Mouse (Mus musculus) adrenal gland, adult 2 months (tissue): ENCODE data around the gene Cacna1d. TPM values are rescaled to one million over a fixed set of nuclear protein-coding genes. Genes with fewer than 3 reads are reported as not detected.

Experiments
- DNase-seq: peaks from one replicate; pipeline ENCODE4 v3.0.0; 2021
- long read RNA-seq: library from polyadenylated mRNA; stranded (forward); transcript quantifications from one replicate; pipeline ENCODE4 v2.0.0, GENCODE M21; 2021
- polyA plus RNA-seq: library from polyadenylated mRNA; depleted of rRNA; stranded (reverse); fragments of >200 nt; gene quantifications from 2 replicates; pipeline ENCODE4 v1.2.3, GENCODE M21; 2012; rRNA removed
- total RNA-seq, 2 experiments: library from RNA; stranded (reverse); gene quantifications; 2 replicates each; pipeline ENCODE4 v1.2.3; 2021

Gene Cacna1d
- 10 to 100 TPM; 10.7 to 12.7 TPM for total RNA-seq
- polyA plus RNA-seq: 8.0 and 8.4 TPM in 2 replicates
- long read RNA-seq, partial matches to known transcripts: 0 of 2 reads
- long read RNA-seq, other reads (novel, unspliced or antisense): 2 of 2 reads

DNA sequence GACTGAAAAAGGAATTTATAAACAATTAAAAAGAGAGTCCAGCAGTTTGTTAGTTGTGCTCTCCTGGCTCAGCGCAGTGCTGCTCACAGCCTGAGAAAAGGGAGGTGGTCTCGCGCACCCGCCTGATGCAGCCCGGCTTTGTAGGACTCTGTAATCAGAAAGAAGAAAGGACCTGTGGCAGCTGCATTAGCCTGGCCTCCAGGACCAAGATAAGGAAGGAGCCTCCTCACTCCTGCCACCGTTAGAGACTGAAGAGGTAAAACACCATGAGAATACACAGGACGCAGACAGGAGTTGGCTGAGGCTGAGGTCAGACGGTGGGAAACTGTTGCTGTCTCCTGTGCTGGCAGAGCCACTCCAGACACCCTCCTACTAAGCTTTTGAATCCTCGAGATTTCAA lies at the start of gene Cacna1d:
Cacna1d (minus strand) TSS at position 114 of the 400 bp plus-strand sequence.
- DNase-seq: no peak

DNA sequence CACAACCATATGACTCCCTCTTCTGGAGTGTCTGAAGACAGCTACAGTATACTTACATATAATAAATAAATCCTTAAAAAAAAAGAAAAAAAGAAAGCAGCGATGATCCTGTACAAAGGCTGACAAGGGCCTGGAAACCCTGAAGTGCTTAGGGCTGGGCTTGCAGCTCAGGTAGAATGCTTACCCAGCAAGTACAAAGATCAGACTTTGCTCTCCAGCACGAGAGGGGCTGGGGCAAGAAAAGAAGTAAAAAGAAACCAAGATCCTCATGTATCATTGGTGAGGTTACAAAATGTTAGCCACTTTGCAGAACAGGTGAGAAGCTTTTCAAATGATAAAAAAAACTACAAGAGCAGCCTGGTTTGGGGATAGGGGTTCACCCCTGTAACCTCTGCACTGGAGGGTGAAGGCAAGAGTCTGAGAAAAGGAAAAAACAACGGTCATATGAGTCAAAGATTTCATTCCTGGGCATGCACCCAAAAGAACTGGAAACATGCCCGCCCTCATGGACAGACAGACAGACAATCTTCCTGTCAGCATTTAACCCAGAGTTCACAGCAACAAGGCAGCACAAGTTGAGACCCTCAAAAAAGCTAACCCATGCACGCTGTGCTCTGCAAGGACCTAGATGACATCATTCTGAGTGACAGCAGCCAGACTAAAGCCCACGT lies 42.7 kb upstream of the Cacna1d start:
- peak; percentile 74 for DNase-seq

DNA sequence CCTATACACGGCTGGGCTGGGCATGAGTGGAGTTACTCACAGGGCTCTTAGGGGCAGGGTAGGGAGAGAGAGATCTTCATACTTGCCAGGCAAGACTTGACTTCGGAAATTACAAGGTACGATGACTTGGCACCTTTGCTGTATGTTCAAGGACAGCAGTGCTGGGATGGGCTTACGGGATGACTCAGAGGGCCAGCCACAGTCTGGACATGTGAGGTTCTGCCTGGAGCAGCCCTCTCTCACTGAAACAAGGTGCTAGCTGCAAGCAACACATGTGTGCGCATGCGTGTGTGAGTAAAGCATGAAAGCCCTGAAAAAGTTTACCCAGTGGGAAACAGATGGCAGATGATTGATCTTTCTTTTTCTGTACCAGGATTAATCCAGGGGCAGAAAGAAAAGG lies 40.6 kb upstream of the Cacna1d start:
- DNase-seq: peak; percentile 69

DNA sequence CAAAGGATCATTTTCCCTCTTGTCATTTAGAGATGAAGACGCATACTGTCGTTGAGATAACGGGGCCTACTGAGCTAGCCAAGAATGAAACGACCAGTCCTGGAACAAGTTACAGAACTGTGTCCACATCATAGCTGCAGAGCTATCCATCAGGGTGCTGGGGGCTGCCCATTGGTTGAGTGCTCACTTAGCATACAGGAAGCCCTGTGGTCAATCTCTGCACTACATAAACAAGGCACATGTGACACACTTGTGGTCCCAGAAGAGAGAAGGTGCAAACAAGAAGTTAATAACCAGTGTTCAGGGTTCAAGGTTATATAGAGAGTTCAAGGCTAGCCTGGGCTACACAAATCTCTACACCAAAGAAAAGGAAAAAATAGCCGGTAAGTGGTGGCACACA lies 40.2 kb upstream of the Cacna1d start:
- DNase-seq: no peak

DNA sequence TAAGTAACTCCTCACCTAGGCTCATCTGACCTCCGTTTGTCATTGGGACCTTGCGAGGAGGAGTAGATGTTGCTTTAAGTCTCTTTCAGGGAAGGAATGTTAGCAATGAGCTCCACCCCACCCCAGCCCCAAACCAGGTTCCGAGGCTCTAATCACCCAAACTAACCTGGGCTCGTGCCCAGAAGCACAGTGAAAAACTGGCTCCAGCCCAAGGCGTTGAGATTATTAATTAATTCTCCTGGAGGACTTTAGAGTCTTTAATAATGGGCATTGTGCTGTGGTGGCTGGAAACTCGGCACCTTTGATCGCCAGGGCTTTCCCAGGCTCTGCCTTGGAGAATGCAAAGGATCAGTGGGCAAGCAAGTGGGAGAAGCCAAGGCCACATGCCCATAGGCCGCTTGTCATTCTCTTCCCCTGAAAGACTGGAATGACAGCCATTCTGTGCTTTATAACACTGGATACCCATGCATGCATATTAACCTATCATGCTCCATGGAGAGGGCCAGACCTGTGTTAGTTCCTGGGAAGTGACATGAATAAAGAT lies 39.5 kb upstream of the Cacna1d start:
- no peak for DNase-seq

DNA sequence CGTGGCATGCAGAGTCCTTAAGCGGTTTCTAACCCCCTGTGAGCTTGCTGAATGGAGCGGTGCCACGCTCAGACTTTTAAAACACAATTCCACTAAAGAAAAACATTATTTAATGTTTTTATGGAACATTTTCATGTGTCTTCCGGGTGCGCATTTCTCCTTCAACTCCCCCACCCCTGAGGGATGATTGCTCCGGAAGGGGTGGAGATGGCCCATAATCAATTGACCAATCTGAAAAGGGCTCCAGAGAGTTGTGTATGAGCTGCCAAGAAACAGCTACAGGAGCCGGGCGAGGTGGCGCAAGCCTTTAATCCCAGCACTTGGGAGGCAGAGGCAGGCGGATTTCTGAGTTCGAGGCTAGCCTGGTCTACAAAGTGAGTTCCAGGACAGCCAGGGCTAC lies 38.2 kb upstream of the Cacna1d start:
- DNase-seq: no peak

DNA sequence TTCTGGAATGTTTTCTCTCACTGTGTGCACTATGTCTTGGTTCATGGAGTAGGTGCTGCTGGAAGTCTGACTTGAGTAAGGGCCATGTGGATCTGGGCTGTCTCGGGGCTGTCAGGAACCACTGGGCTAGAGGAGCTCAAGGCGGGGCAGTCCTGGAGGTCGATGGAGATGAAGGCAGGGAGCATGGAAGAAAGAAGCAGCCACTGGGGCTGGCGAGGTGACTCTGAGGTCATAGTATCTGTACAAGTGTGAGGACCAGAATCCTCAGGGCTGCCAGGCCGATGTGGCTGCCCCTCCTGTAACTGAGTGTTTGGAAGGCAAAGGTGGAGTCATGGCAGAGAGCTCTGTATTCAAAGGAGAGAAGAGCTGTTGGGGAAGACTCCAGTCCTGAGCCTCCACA lies 37.7 kb upstream of the Cacna1d start:
- DNase-seq: no peak

DNA sequence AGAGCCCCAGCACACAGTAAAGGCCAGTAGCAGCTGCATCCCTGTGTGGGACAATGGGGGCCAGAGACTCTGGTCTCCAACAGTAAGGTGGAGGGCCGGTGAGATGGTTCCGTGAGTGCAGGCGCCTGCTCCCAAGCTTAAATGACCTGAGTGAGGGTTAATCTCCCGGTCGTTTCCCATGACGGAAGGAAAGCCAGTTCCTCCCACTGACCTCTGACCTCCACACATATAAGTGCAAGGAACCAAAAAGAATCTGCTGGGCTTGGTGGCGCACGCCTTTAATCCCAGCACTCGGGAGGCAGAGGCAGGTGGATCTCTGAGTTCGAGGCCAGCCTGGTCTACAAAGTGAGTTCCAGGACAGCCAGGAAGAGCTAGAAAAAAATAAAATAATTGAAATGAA lies 37.1 kb upstream of the Cacna1d start:
- DNase-seq: no peak

DNA sequence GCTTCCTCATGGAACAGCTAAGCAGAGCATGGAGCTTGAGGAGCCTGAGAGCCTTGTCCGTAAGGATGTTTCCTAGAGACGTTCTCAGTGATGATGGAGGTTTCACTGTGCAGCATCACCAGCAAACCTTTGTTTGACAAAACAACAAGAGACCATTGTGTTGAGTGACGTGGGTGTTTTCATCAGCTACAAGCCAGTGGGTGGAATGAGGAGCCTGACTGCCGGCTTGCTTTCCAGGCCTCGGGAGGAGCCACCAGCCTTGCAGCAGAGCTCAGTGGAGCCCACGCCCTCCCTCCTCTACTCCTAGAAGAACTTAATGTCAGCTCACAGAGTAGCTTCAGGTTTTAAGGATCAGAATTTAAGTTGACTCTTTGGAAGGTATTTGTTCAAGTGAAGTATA lies 32.1 kb upstream of the Cacna1d start:
- DNase-seq: no peak

DNA sequence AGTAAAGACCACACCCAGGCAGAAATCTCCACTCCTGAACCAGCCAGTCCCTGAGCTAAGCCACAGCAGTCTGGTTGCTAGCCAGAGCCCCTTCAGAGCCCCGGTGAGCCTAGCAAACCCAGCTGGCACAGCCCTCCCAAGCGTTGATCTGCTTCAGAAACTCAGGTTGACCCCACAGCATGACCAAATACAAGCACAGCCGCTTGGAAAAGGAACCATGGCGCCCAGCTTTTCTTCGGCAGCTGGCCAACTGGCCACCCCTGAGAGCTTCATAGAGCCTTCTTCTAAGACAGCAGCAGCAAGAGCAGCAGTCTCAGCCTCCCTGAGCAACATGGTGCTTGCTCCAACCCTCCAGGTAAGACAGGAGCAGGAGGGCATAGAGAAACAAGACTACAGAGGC lies 28.1 kb upstream of the Cacna1d start:
- DNase-seq: no peak

DNA sequence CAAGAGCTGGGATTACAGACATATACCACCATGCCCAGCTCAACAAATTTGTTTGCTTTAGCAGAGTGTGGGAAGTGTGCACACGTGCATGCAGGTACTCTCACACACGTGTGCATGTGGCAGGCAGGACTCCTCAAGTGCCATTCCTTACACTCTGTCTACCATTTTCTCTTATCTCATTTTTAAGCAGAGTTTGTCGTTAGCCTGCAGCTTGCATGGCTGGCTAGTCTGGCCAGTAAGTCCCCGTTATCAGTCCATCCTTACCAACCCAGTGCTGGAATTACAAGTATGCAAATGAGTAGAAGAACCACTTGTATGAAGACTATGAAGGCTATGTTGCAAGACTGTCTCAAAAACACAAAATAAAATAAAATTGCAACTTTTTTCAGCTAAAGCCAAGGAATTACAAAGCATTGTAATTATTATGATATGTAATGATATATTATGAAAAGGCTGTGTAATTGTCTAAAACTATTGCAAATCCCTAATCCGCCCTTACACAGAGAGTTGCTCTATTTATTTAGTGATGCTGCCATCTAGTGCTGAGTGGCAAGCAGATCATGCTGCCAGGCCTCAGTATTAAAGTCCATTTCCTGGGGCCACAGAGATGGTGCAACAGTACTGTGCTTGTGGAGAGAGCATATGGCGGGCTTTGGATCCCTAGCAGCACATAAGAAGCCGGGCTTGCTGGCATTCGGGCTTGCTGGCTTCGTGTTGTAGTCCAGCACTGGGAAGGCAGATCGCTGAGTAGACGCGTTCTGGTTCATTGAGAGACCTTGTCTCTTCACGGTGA lies 24.9 kb upstream of the Cacna1d start:
- DNase-seq: peak; percentile 23

DNA sequence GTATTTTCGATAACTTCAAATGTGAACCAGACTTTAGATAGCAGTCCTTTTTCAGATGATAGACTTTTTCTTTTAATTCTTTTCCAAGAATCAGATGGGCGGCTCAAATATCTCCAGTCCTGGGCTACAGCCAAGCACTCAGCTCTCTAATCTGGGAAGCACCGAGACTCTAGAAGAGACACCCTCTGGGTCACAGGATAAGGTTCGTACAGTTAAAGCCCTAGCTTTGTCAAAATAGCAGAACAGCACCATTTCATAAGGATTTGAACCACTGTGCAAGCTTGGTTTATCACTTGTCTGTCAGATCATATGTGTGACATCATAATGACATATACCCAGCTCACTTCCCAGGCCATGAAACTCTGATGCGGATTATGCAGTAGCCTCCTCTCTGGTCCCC lies 21.6 kb upstream of the Cacna1d start:
- no peak for DNase-seq

DNA sequence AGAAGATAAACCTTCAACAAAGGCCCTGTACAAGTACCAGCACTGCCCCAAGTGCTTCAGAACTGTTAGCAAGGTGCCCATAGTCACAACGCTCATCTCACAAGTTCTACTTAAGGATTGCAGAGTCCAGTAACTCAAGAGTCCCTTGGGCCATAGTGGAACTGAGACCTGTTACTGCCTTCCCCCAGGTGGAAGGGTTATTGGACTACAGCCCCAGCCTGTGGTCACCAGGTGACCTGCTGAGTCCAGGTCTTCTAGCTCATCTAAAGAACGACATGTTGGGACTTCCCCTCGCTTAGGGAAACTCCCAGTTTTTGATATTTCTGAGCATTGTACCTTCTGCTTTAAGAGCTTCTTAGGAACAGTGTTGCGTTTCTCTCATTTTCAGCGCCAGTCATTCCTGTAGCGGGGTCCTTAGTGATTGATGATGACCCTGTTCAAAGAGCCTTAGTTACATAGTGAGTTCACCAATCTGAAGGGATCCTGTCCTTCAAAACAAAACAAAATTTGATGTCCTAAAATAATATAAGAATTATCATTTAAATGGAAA lies 19.0 kb upstream of the Cacna1d start:
- no peak for DNase-seq

DNA sequence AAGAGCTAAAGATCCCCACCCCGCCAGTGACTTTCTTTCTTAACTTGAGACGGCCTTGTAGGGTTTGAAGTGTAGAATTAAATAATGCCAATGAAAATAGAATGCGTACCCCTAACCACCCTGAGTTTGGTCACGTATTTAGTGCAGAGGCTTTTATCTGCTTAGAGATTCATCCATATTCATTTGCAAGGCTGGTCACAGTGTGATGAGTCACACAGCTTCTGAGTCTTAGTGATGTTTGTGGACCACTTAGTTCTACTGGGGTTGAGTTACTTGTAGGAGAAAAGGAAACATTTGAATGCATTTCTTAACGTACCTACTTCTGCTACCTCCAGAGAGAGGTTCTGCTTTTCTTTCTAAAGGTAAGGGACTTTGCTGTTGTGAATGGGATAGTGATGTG lies 13.7 kb upstream of the Cacna1d start:
- DNase-seq: no peak

DNA sequence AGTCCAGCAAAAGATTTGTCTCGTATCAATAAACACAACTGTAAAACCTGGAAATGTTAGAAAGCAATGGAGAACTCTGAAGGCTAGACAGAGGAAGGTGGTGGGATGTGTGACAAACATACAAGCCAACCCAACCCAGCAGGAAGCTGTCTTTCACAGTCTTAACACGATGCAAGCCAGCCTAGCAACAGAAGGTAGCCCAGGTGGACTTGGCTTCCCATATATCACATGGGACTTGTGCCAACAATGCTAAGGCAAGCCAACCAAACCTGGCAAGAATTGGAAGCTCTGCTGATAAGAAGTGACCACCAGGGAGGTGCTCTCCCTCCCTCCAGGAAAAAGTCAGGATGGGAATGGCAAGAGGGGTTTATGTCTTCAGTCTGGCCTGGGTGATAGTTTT lies 6.9 kb upstream of the Cacna1d start:
- no peak for DNase-seq

DNA sequence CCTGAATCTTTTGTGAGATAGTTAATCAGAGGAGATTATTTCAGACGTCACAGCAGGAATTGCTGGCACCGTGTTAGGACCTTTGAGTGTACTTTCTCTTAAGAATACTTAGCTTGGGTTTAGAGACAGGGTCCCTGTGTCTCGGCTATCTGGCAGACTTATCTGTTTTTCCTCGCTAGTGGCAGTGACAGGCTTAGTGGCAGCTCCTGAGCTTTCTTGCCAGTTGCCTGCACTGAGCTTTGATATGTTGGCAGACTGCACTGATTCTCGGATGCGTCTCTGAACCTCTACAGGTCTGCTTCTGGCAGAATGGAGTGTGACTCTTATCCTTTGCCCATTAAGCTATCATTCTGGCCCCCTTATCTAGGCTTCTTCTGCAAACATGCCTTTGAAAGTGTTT lies 3.7 kb upstream of the Cacna1d start:
- DNase-seq: no peak

DNA sequence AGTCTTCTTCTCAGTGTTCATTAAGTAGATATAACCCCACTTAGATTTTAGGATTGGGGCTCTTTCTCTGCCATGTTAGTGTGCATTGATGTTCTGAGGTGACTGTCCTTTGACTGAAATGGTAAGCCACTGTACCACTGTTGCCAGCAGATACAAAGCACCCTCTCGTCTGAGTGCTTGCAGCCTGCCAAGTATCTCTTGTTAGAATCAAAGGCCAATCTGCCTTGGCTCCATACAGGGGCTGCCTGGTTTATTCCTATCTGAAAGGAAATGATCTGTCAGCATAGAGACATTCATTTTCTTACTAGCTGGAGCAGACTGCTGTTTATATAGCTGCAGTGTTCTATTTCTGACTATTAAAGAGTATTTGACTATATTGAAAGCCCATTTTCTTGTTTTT lies 2.0 kb upstream of the Cacna1d start:
- no peak for DNase-seq

DNA sequence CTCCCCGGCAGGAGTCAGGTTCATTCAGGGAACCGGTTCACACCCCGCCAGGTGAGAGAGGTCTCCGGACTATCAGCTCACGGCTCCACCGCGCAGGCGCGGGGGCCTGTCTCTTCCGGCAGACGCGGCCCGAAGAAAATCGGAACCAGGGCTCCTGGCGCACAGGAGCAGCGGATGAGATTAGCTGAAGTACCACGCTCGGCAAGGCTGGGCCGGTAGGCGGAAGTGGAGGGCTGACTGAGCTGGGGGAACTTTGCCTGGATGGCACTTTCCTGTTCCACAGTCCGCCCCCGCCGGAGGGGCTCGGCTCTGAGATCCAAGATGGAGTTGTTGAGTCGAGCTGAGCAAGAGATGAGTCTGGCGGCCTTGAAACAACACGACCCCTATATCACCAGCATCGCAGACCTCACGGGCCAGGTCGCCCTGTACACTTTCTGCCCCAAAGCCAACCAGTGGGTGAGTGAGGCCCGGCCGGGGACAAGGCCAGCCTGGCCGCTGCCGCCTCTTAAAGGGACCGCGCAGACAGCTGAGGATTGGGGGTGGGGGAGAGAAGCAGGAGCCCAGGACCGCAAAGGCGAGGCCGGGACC lies 11.8 kb downstream of the Cacna1d start, which contains the start of gene Dcp1a:
Dcp1a (plus strand) TSS at position 175 of the 588 bp plus-strand sequence.
- peak; percentile 97 for DNase-seq

DNA sequence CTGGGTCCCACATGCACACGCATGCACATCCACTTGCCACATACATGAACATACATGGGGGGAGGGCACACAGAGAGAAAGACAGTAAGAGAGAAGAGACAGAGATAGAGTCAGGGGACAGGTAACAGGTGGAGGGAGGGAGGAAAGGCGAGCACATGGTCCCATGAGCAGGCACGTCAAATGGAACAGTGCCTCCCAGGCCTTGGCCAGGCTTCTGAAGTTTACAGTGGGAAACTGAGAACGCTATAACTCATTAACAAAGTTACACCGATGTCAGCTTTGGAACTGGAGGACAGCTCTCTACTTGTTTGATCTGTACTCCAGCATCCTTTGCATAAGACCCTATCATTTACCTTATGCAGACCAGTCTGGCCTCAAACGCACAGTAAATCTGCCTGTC lies 16.8 kb downstream of the Cacna1d start:
- DNase-seq: no peak

DNA sequence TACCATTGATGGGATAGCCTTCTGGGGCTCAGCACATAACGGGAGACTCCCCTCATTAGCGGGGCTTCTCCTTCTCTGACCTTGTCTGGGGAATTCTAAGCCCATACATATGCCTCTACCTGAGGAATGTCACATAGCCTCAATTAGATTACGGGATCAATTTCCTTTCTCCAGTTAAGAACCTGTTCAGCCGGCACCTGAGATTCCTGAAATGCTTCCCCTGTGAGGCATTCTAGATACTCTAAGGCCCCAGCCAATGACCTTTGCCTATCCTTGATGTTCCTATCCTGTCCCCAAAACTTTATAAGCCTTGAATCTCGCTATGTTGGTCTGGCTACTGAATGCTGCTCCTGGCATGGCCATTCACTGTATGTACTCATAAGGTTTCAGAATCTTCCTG lies 17.6 kb downstream of the Cacna1d start:
- no peak for DNase-seq

DNA sequence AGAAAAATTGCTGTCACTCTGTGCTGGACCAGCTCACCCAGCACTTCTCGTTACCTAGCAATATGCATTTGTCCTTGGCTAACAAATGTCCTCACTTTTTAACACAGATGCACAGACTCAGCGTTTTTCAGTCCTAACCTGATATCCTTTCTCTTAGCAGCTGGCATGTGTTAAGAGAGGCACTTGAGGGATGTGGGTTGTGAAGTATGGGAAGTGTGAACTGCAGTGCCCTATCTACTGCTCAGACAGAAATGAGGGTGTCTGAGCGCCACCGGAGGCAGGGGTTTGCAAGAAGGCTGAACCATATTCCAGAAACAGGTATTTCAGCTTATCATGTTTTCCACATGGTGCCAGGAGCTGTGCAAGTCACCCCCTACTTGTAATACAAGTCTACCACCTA lies 27.9 kb downstream of the Cacna1d start:
- no peak for DNase-seq

DNA sequence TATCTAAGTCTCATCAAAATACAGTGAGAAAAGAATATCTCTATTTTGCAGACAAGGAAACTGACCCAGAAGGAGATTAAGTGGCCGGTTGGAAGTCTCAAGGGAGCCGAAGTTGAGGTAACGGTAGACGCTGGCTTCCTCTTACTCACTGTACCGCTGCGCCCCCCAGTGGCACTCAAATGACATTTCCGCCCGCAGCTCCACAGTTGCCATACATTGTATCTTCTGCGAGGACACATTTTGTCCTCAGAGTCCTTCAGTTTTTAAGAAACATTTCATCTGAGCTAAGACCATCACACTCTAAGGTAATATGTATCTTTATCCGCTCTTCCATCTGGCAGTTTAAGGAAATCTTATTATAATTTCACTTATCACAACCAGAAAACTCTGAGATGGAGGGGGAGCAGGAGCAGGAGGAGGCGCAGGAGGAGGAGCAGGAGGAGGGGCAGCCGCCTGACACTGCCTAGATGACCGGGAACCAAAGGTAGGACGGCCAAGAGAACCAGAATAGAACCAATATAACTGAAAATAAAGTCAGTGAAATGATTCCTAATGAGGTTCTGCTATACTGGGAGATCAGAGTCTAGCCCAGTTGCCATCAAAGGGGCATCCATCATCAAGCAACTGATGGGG lies 31.2 kb downstream of the Cacna1d start:
- peak; percentile 77 for DNase-seq
